Mouse (Mus musculus) CH12F3 (cell line): ENCODE results near the gene Slfnl1.

Source experiments
- in situ Hi-C: fragments of 300-500 bp; cut with MboI; formaldehyde crosslinking; loops from 2 replicates; pipeline ENCODE4 v1.14.3; 2020; ENCODE audit warnings: low sequenced_read_pairs

Gene Slfnl1

GRCm38 (mm10) chr4:120531986-120532385 lies at the start of gene Slfnl1:
TSS of gene Slfnl1 (plus strand) at chr4:120532231.
- in situ Hi-C loops = no loop called here

- in situ Hi-C loops = no loop called here
Observed at GRCm38 (mm10) chr4:120487707-120488106, 44.3 kb upstream of the Slfnl1 start.

- in situ Hi-C loops = no loop called here
Observed at GRCm38 (mm10) chr4:120506955-120507354, 25.1 kb upstream of the Slfnl1 start.

DNA sequence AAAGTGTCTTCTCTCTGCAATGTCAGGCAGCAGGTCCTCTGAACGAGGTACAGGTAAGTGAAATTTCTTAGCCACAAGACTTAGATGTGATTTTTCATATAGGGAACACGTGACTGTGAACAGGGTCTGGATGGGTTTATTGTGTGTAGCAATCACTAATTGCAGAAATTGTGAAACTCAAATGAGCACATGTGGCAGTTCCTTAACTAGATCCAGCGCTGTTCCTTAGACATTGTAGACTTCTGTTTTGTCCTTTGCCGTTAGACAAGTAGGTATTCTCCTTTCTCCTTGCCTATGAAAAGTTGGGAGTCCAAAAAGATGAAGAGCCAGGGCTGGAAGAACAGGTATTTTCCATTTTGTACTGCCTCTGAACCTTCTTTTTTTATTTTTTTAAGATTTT lies 20.8 kb upstream of the Slfnl1 start:
- in situ Hi-C loops = no loop called here

- in situ Hi-C loops = no loop called here
Observed at GRCm38 (mm10) chr4:120514366-120514765, 17.7 kb upstream of the Slfnl1 start.

GRCm38 (mm10) chr4:120516491-120516890 lies 15.5 kb upstream of the Slfnl1 start:
- in situ Hi-C loops = no loop called here

- in situ Hi-C loops = no loop called here
Observed at GRCm38 (mm10) chr4:120516907-120517306, 15.1 kb upstream of the Slfnl1 start.

- in situ Hi-C loops = no loop called here
Observed at GRCm38 (mm10) chr4:120517335-120517734, 14.7 kb upstream of the Slfnl1 start.

- in situ Hi-C loops = no loop called here
Observed at GRCm38 (mm10) chr4:120521761-120522160, 10.3 kb upstream of the Slfnl1 start.

- in situ Hi-C loops = no loop called here
Observed at GRCm38 (mm10) chr4:120522351-120522750, 9.7 kb upstream of the Slfnl1 start.

GRCm38 (mm10) chr4:120523092-120523491 lies 8.9 kb upstream of the Slfnl1 start:
- in situ Hi-C loops = no loop called here

GRCm38 (mm10) chr4:120528171-120528570 lies 3.9 kb upstream of the Slfnl1 start:
- in situ Hi-C loops = no loop called here

- in situ Hi-C loops = no loop called here
Observed at GRCm38 (mm10) chr4:120538664-120539063, 6.6 kb downstream of the Slfnl1 start.

- in situ Hi-C loops = no loop called here
Observed at GRCm38 (mm10) chr4:120544896-120545295, 12.9 kb downstream of the Slfnl1 start.

- in situ Hi-C loops = no loop called here
Observed at GRCm38 (mm10) chr4:120556592-120556991, 24.6 kb downstream of the Slfnl1 start.

GRCm38 (mm10) chr4:120565726-120566125 lies 33.7 kb downstream of the Slfnl1 start:
- in situ Hi-C loops = no loop called here

DNA sequence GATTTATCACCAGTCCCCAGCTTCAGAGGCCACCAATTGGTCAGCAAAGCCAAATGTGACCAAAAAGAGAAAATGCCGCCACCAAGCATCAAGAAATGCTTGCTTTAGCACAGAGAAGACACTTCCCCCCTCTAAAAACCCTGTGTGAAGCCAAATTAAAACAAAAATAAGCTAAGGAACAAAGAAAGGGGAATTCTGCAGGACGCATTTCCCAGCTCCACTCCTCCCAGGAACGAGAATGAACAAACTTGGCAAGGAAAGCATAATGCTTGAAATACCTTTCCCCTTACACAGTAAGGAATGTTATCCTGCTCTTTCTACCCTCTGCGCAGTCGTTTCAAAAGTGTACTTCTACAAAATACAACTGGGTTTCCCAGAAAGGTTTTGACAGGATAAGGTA lies 36.0 kb downstream of the Slfnl1 start:
- in situ Hi-C loops = no loop called here

- in situ Hi-C loops = no loop called here
Observed at GRCm38 (mm10) chr4:120569025-120569424, 37.0 kb downstream of the Slfnl1 start.

- in situ Hi-C loops = no loop called here
Observed at GRCm38 (mm10) chr4:120569486-120570437, 37.7 kb downstream of the Slfnl1 start, which contains the start of gene Ctps. TSS of gene Ctps (minus strand) at chr4:120570276.

DNA sequence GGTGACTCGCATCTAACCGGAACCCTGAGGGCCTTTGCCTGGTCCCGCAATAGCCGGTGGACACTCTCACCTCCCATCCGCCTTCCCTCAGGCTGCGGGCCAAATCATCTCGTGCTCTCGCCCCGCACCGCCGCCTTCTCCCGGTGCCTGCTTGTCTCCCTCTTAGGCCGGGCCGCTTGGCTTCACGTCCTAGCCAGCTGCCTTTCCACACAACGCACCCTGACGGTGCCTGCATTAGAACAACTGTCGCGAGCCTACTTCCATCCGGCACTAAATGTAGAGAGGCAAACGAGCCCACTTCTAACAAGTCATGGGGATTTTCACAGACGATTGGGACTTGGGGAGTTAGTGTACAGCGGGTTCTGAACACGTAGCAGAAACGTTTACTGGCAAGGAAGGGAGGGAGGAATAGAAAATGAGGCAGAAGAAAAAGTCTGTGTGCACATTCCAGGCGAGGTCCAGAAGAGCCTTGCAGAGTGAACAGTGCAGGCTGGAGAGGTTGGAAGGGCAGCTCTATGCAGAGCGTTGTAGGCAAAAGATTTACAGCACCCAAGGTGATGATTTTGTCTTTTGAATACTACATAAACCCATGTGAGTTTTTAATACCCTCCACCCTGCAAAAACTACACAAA lies 38.5 kb downstream of the Slfnl1 start:
- in situ Hi-C loops = no loop called here

- in situ Hi-C loops = no loop called here
Observed at GRCm38 (mm10) chr4:120571070-120571464, 39.0 kb downstream of the Slfnl1 start.

- in situ Hi-C loops = no loop called here
Observed at GRCm38 (mm10) chr4:120571691-120572090, 39.7 kb downstream of the Slfnl1 start.
